Mouse (Mus musculus) C2C12 (cell line): ENCODE data around the gene Comtd1. TPM values are rescaled to one million over a fixed set of nuclear protein-coding genes. Genes with fewer than 3 reads are reported as not detected.

Source experiments
- H3K27me3 ChIP-seq: one replicate; pipeline ENCODE4 v1.6.1; 2011; ENCODE audit not compliant: control insufficient read depth, insufficient read depth, insufficient read length
- H3K36me3 ChIP-seq: one replicate; pipeline ENCODE4 v1.6.1; 2011; ENCODE audit not compliant: control insufficient read depth, insufficient read depth
- H3K4me3 ChIP-seq: one replicate; pipeline ENCODE4 v1.5.1; 2011; ENCODE audit warnings: mild to moderate bottlenecking, control low read depth; ENCODE audit not compliant: poor library complexity, insufficient read depth, severe bottlenecking
- H3K79me2 ChIP-seq: one replicate; pipeline ENCODE4 v1.6.1; 2011; ENCODE audit not compliant: control insufficient read depth, insufficient read depth
- H3K79me3 ChIP-seq: one replicate; pipeline ENCODE4 v1.6.1; 2011; ENCODE audit warnings: low read depth, control low read depth
- H3ac ChIP-seq: one replicate; pipeline ENCODE3; 2011; ENCODE audit warnings: low read depth; ENCODE audit not compliant: control insufficient read depth, insufficient read length
- CEBPB ChIP-seq: IDR thresholded peaks from one replicate; pipeline ENCODE4 v1.6.1; 2011; ENCODE audit warnings: low read depth, mild to moderate bottlenecking, control low read depth, moderate library complexity
- CTCF ChIP-seq: IDR thresholded peaks from one replicate; pipeline ENCODE4 v1.5.1; 2011; ENCODE audit not compliant: control insufficient read depth, insufficient read depth, insufficient read length
- FOSL1 ChIP-seq: IDR thresholded peaks from one replicate; pipeline ENCODE4 v1.8.0; 2011; ENCODE audit warnings: mild to moderate bottlenecking, low read length; ENCODE audit not compliant: poor library complexity, insufficient read depth, severe bottlenecking
- MAX ChIP-seq: IDR thresholded peaks from one replicate; pipeline ENCODE4 v1.6.1; 2011; ENCODE audit warnings: mild to moderate bottlenecking, control low read depth
- MYOD1 ChIP-seq: IDR thresholded peaks from one replicate; pipeline ENCODE4 v1.6.1; 2011; ENCODE audit warnings: low read depth; ENCODE audit not compliant: control insufficient read depth, insufficient read length
- MYOG ChIP-seq: IDR thresholded peaks from one replicate; pipeline ENCODE4 v1.6.1; 2011; ENCODE audit not compliant: control insufficient read depth, insufficient read length; ENCODE audit errors: extremely low read depth
- USF1 ChIP-seq: IDR thresholded peaks from one replicate; pipeline ENCODE4 v1.6.1; 2011; ENCODE audit warnings: low read depth, mild to moderate bottlenecking, control low read depth, moderate library complexity
- polyA plus RNA-seq: library from polyadenylated mRNA; unstranded; fragments of >200 nt; fragmentation: generic; extraction: Trizol; gene quantifications from one replicate; pipeline ENCODE4 v1.2.1, GENCODE M21; 2012; ENCODE audit warnings: missing spikeins

Gene Comtd1
- polyA plus RNA-seq, 1 experiment = 45.5 TPM

DNA sequence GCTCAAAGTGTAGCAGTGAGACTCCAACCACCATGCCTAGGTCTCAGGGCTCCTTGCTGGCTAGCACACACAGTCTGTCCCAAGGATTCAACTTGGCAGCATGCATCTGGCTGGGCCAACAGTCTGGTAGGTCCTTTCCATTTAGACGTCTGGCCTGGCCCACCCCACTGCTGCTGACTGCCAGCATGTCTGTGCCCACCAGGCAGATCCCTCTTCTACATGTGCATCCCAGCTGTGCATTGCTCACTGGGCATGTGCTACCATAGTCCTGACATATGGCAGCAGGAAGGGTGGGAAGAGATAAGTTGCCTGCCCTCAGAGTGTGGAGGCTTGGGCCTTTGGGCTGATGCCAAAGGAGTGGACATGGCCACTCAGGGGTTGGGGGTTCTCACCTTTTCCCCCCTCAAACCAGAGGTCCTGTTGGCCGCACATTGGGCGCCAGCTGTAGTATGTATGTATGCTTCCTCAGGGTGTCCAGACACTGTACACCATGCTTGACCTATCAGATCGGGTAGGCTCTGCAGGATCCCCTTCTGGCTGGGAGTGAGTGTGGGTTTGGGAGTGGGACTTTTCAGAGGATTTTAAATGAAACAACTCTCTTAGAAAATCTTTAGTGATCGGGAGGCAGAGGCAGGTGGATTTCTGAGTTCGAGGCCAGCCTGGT lies 46.1 kb downstream of the Comtd1 start:
- Histone ChIP-seq H3ac (no peak overlapping the region), H3K4me3 (no peak overlapping the region), H3K79me2 (no peaks in the 10 kb centered on the region), H3K36me3 (peaks cover 6% of the 10 kb centered on the region), H3K27me3 (no peaks in the 10 kb centered on the region), H3K79me3 (no peaks in the 10 kb centered on the region)
- TF ChIP-seq USF1 (no peak), CTCF (no peak), FOSL1 (no peak), CEBPB (no peak), MYOG (no peak)

DNA sequence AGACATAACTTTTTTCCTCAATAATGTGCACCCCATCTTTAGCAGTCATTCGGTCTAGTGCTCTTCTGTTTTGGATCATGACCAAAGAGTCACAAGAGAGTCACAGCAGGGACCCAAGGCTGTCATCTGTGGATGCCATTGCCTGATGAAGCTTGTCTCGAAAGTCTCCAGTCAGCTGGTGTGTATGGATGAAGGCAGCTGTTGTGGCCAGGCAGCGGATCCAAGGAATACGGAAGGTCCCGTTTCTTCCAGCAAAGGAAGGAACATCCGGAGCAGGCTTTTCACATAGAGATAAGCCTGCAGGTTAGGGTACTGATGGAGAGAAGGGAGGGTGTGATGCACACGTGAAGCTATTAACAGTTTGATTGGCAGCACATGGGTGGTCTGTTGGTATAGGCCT lies 47.2 kb downstream of the Comtd1 start:
- Histone ChIP-seq H3K4me3 (no peak overlapping the region), H3K27me3 (no peaks in the 10 kb centered on the region), H3K79me2 (no peaks in the 10 kb centered on the region), H3K36me3 (peaks cover 6% of the 10 kb centered on the region), H3K79me3 (no peaks in the 10 kb centered on the region), H3ac (no peak overlapping the region)
- no peak for TF ChIP-seq MYOG
- TF ChIP-seq CEBPB = no peak
- TF ChIP-seq USF1 = no peak
- TF ChIP-seq MAX = no peak
- TF ChIP-seq MYOD1 = no peak
- TF ChIP-seq CTCF = no peak
- TF ChIP-seq FOSL1 = no peak

DNA sequence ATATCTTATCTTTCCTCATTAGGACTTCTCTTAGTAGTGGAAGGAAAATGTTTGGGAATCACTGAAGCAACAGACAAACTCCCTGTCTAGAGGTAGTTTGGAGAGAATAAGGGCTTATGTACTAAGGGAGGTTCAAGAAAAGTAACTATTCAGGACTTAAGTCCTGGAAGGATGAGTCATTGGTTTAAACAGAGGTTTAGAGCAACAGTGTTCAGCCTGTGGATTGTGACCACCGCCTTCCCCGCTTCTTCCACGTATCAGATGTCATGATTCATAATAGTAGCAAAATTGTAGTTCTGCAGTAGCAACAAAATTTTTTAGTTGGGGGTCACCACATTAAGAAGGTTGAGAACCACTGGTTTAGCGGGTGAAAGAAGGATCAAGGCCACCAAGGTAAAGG lies 48.1 kb downstream of the Comtd1 start:
- Histone ChIP-seq H3K4me3 (no peak overlapping the region), H3ac (no peak overlapping the region), H3K79me2 (no peaks in the 10 kb centered on the region), H3K36me3 (peaks cover 6% of the 10 kb centered on the region), H3K79me3 (no peaks in the 10 kb centered on the region), H3K27me3 (no peaks in the 10 kb centered on the region)
- TF ChIP-seq FOSL1 (peak; percentile 12), MAX (no peak)

Other genes with a start within 250 kb of the Comtd1 start
- 0.04 TPM for gene Dupd1, start 134.4 kb downstream of the Comtd1 start, polyA plus RNA-seq
- 7.8 TPM for gene Samd8, start 98.4 kb downstream of the Comtd1 start, polyA plus RNA-seq
- gene Dusp13, start 97.8 kb downstream of the Comtd1 start, polyA plus RNA-seq = 2.7 TPM
- 242 TPM for gene Vdac2, start 23.7 kb downstream of the Comtd1 start, polyA plus RNA-seq
- gene Zfp503, start 140.6 kb upstream of the Comtd1 start, polyA plus RNA-seq = 5.3 TPM
- gene Lrmda, start 170.7 kb upstream of the Comtd1 start, polyA plus RNA-seq = not detected